In the genomic region with DNA sequence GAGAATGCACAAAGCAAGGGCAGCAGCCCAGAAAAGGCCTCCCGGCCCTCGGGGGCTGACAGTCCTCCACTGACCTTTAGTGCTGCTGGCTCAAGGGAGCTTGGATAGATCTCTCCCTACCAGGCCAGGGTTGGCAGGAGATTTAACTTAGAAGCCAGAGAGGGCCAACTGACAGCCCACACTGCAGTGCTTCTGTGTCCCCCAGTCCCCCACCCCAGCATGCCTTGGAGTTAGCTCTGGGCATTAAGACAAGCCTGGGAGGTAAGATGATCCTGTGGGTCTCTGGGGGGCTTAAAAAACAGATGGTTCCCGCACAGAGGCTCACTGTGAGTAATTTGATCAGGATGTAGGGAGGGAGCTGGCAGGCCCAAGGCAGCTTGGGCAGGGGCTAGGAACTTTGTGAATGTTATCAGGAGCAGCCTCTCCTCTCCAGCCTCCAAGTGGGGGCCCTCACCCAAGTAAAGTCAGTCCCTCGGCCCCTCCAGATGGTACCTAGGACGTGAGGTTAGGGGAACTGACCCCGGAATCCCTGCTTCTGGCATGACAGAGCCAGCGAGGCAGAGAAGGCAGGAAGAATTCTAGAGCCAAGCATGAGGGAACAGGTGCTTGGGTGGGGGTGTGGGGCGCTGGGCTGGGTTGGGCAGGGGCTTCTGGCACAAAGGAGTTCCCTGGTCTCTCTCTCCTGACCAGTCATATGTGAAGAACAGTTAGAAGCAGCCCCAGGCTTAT, we compare ENCODE assay signal across 8 mouse cellular contexts. TPM values are rescaled to one million over a fixed set of nuclear protein-coding genes. Genes with fewer than 3 reads are reported as not detected.
A peak's percentile ranks its signal among the peaks of the same experiment; 100 is the strongest.
DNase-seq lines count a peak whose midpoint lies in the region; ATAC-seq and TF ChIP-seq lines count a peak whose summit lies in the region.

No protein-coding gene starts in this region.

- no peak overlapping the region for H3K9ac ChIP-seq in limb, embryonic 12.5 days (replicated peaks)

- no peak for TF ChIP-seq CTCF in gastrocnemius, adult 2 months (IDR thresholded peaks at IDR 0.05)

- H3K4me1 ChIP-seq in limb, embryonic 12.5 days (replicated peaks) = peaks cover 27% of the 10 kb centered on the region

- ATAC-seq in limb, embryonic 12.5 days (ENCODE audit: insufficient number of reproducible peaks, insufficient read depth, low FRiP score, low TSS enrichment, low read depth) = peak; percentile 80

- no peaks in the 10 kb centered on the region for H3K9me3 ChIP-seq in limb, embryonic 12.5 days

- H3K4me2 ChIP-seq in limb, embryonic 12.5 days = no peak overlapping the region; the same call in 1 of the 2 replicates

- WGBS in limb, embryonic 12.5 days = 13% methylated on average over 7 of the region's 8 CpGs

- peak overlapping the region; percentile 93 for H3K27ac ChIP-seq in gastrocnemius, adult 2 months
- peak overlapping the region; percentile 73 for H3K27ac ChIP-seq in limb, embryonic 12.5 days

- intact Hi-C loops in left cerebral cortex, postnatal 4 days (cut with DNase I) = no loop called here
- intact Hi-C loops in left cerebral cortex, postnatal 25 days (cut with DNase I) = no loop called here
- intact Hi-C loops in gastrocnemius, adult 2 months (cut with DNase I) = loop anchor here (1.0 kb wide), 1 partner anchor 9 kb away; no protein-coding TSS in a partner anchor

- H3K4me3 ChIP-seq in gastrocnemius, adult 2 months = peak overlapping the region; percentile 54
- no peak overlapping the region for H3K4me3 ChIP-seq in limb, embryonic 12.5 days (replicated peaks)

- peak; percentile 87 for DNase-seq in left cerebral cortex, postnatal 4 days
- DNase-seq in left cerebral cortex, postnatal 25 days (ENCODE audit: low spot score in 2 of 2) = no peak
- DNase-seq in gastrocnemius, adult 2 months = peak; percentile 79
- DNase-seq in yolk sac, embryonic 10.5 days (ENCODE audit: low spot score) = peak; percentile 11
- no peak for DNase-seq in ovary, postnatal 10 days (ENCODE audit: low spot score)
- no peak for DNase-seq in layer of hippocampus, adult 9-10 months (ENCODE audit: low spot score)
- DNase-seq in ovary, postnatal 36 days (ENCODE audit: low spot score) = no peak

- no peaks in the 10 kb centered on the region for H3K36me3 ChIP-seq in limb, embryonic 12.5 days

- no peaks in the 10 kb centered on the region for H3K27me3 ChIP-seq in limb, embryonic 12.5 days

RNA-seq across cellular contexts. Expression of a gene that starts 9.9 kb away (rescaled TPM):
- total RNA-seq in left cerebral cortex, postnatal 4 days (2021) = 10 to 100 TPM; 14.7 to 15.5 TPM
- 100 to 1,000 TPM; 109 to 110 TPM for total RNA-seq in left cerebral cortex, postnatal 25 days (2021)
- 1 to 10 TPM; 2.9 to 4.5 TPM for total RNA-seq in gastrocnemius, adult 2 months (2021)
- polyA plus RNA-seq in limb, embryonic 12.5 days (2016; fragmentation: Nextera tagmentation; extraction: Ambion mirVana) = 1.6 and 1.8 TPM in 2 replicates

RNA-seq across cellular contexts. Expression of a gene that starts 26.9 kb away (rescaled TPM):
- total RNA-seq in left cerebral cortex, postnatal 4 days (2021) = 10 to 100 TPM; 15.3 to 16.3 TPM
- 10 to 100 TPM; 10.8 to 11.8 TPM for total RNA-seq in left cerebral cortex, postnatal 25 days (2021)
- 10 to 100 TPM; 10.7 to 10.9 TPM for total RNA-seq in gastrocnemius, adult 2 months (2021)
- 47.4 and 47.5 TPM in 2 replicates for polyA plus RNA-seq in limb, embryonic 12.5 days (2016; fragmentation: Nextera tagmentation; extraction: Ambion mirVana)

Comparison
In these comparisons a context has a peak if more than half of its experiments do, and no peak if none do; other contexts are left out.
1. DNase-seq: peak in left cerebral cortex, postnatal 4 days (single experiment), gastrocnemius, adult 2 months (single experiment) and yolk sac, embryonic 10.5 days (single experiment); none in left cerebral cortex, postnatal 25 days (0 of 2), ovary, postnatal 10 days (single experiment), layer of hippocampus, adult 9-10 months (single experiment) and ovary, postnatal 36 days (single experiment).
2. RNA of a gene that starts 9.9 kb away (total RNA-seq): 109 to 110 TPM in left cerebral cortex, postnatal 25 days; 14.7 to 15.5 TPM in left cerebral cortex, postnatal 4 days and 2.9 to 4.5 TPM in gastrocnemius, adult 2 months; every median in the first group is over 4 times any median in the second.